Mouse (Mus musculus): ENCODE data around the gene Bmpr1a.

DNA sequence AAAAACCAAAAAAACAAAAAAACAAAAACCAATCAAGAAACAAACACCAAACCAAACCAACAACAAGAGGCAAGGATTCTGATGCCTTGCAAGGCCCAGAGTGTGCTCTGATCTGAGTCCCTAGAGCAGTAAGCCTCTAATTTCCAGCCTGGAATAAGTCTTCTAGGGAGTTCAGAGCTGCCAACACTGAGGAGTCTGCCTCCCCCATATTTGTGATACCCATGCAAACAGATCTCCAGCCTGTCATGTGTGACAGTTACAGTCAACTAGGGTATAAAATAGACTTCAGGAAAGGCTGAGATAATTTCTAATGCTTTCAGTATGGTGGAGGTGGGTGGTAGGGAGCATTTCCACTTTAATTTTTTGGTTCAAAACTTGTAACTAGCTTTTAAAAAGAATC lies 58.2 kb downstream of the Bmpr1a start:
- TF ChIP-seq CTCF (IDR thresholded peaks at IDR 0.05; ENCODE audit: low read depth, low read length) (no peak), EP300 (IDR thresholded peaks at IDR 0.05; ENCODE audit: insufficient read depth, low read depth, low read length) (no peak)

Data from ES-Bruce4 (cell line).